Mouse (Mus musculus) embryo, embryonic 11 days (tissue): ENCODE results near the gene Sox21.

Source experiments
- DNase-seq: peaks from one replicate; pipeline ENCODE4 v3.0.0-alpha.2; 2015

Gene Sox21

DNA sequence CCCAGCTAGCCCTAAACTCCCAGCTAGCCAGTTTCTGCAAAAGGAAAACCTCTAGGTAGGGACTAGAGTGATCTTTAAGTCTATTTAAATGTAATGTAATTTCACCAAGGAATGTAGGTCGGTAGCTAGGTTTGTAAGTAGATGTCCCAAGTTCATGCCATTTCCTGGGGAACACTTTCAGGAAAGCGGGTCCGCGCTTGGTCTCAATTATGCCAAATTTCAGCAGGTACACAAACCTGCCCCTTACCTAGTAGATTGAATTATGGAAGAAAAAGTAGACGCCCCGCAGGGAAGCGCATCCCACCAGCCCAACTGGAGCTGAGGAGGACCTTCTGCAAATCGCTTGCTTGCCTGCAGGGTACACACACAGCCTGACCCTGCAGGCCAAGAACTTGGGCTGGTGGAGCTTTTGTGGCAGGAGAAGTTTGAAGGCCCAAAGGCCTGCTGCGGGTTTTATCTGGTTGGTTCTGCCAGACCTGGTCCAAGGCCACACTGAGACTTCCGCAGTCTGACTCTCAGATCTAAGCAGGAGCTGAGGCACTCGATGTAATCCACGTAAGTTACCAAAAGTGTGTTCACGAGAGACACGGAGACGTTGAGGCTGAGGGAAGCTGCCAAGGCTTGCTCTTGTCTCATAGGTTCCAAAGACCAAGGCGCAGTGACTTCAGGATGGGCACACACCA is 11.6 kb downstream of the Sox21 start:
- DNase-seq: peak; percentile 22

DNA sequence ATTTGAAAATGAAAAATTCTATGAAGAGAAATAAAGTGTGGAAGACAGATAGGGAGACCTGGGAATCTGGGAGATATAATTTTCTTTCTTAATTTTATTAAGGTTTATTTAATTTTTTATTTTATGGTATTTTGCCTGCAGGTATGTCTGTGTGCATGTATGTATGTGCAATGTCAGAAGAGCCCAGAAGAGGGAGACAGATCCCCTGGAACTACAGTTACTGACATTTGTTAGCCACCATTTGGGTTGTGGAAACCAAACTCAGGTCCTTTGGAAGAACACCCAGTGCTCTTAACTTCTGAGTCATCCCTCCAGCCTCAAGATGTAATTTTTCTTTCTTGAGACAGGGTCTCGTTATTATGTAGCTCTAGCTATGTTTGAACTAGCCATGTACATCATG is 15.9 kb downstream of the Sox21 start:
- no peak for DNase-seq

GRCm38 (mm10) chr14:118216826-118217225 is 20.0 kb downstream of the Sox21 start:
- DNase-seq: no peak

GRCm38 (mm10) chr14:118212188-118212804 is 24.5 kb downstream of the Sox21 start:
- no peak for DNase-seq

DNA sequence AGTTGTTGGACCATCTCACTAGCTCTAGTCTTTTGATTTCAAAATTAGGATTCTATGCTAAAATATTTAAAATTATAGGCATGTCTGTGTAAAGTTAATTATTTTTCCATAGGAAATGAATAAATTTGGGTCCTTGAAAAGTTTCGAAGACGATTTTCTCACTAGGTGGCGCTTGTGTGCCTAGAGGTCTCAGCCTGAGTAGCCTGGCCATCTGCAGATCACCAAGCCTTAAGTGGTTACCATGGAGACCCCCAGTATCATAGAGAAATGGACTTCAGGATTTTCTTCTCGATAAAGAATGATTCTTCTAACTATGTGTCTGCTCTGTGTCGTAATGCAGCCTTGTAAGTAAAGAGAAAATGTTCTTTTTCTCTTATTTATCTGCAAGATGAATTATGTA is 27.2 kb downstream of the Sox21 start:
- DNase-seq: peak; percentile 88

DNA sequence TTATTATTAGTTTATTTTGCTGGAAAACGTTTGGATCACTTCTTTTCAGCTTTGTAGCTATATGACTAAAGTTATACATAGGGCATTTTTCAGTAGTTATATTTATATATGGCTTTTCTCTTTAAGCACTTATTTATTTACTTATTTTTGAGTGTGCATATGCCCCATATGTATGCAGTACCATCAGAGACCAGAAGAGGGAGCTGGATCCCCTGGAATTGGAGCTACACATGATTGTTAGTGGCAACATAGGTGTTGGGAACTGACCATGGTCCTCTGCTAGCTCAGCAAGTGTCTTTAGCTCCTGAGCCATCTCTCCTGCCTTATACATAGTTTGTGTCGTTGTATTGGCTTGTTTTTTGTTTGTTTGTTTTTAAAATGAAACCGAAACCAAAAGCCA is 29.5 kb downstream of the Sox21 start:
- DNase-seq: no peak

DNA sequence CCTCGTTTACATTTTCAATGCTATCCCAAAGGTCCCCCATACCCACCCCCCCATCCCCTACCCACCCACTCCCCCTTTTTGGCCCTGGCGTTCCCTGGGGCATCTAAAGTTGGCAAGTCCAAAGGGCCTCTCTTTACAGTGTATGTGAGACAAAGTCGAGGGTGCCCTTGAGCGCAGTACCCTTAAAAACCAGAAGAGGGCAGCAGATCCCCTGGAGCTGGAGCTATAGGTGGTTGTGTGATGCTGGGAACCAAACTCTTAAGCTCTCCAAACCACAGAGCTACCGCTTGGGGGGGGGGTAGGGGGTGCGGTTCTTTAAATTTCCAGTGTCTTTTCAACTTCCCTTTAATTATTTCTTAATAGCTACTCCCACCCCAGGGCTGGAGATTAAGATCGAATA is 33.8 kb downstream of the Sox21 start:
- no peak for DNase-seq

- no peak for DNase-seq
These were observed 34.8 kb downstream of the Sox21 start for GRCm38 (mm10) chr14:118202006-118202405.

DNA sequence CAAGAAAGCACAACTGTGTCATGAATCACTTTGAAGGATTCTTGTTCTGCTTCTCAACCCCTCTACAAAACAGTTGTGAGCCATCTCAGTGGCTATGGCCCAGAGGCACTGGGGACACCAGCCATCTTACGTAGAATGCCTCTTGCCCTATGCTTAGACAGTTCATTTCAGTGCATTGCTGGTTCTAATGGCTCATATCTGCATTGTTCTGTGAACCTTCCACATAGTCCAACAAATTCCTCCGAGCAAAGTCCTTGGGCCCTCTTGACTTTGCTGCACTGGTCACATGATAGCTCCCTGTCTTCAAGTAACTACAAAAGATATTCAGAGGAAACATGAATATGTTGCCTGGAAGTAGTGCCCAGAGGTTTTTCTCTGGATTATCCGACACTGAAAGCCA is 36.1 kb downstream of the Sox21 start:
- DNase-seq: no peak

GRCm38 (mm10) chr14:118197063-118197462 is 39.8 kb downstream of the Sox21 start:
- no peak for DNase-seq

DNA sequence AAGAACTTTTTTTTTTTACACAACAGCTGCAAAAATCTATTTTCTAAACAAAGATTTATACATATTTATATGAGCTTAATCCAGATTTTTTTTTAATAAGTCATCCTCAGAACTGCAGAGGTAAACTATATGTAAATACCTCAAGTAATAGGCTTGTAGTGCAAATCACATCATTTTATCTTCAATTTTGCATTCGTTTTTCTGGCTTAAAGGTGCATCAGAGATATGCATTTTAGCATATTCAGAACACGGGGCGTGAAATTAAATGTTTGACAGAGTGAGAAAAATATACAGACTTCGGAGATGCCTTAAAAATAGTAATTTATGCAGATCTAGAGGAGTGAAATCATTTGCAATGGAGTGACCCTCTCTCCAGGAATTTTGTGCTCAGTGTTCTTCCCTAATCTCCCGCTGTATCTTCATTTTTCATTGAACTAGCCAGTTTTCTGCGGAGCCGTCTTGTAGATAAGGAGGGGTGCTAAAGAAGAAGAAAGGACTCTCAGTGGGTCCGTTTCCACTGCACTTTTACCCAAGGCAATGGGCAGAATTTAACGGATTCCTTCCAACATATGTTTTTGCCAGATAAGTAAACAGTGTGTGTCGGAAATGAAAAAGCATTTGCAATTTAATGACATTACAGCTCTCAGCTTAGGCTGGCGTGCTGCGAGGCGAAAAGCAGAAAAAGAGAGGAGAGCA is 42.5 kb downstream of the Sox21 start:
- DNase-seq: no peak

DNA sequence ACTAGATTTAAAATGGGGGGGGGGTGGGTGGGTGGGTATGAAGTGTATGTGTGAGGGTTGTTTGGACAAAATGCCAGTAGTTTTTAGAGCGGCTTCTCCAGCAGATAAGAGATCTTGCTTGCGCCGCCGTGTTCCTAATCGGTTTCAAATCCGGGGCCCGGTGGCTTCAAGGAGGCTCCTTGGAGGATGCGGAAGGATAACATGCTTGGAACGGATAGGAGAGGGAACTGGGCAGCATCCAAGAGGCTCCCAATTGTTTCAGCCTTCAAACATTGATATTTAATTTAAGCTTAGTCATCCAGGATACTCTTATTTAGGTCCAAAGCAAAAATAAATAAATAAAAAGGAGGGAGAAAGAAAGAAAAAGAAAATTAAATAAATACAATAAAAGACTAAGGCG is 43.2 kb downstream of the Sox21 start:
- peak; percentile 48 for DNase-seq

GRCm38 (mm10) chr14:118193001-118193628 is 43.7 kb downstream of the Sox21 start:
- peak; percentile 16 for DNase-seq

GRCm38 (mm10) chr14:118191442-118191841 is 45.4 kb downstream of the Sox21 start:
- no peak for DNase-seq
